Mouse (Mus musculus): ENCODE measurements around the gene Tnfrsf1a.

DNA sequence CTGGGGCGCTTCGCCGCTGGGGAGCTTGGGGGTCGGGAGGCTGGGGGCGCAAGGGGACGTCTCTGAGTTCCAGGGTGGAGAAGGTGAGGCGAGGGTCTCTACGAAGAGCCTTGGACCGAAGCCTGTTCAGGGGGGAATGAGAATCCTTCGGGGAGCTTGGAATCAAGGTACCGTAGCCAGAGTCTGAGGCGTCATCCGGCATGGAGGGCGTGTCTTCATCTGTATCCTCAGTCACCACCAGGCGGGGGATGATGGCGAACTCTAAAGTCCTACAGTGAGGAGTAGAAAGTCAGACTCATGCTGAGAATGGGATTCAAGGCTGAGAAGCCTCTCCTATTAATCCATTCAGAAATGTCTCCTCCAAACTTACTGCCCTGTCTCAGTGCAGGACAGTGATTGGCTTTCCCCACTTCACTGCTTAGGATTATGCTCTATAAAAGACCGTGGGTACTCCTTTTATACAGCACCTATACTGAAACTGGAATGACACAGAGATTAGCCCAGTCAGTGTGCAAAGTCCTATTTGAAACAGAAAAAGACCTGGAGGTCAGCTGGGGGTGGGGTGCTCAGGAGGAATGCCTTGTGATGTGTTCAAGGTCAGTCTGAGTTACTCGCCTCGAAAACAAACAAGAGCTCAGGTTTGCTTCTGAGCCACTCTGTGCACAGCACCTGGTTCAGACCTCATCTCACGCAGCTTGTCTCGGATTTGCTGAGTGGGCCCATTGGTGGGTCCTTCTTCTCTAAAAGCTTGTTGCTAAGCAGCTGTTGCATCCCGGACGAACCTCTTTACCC lies 14.5 kb downstream of the Tnfrsf1a start:
- TF ChIP-seq CTCF (IDR thresholded peaks at IDR 0.05; ENCODE audit: control insufficient read depth, insufficient read depth, insufficient replicate concordance, low read depth, low read length) (no peak), POLR2A (IDR thresholded peaks at IDR 0.05; ENCODE audit: control insufficient read depth, low read depth, low read length) (no peak)
